Mouse (Mus musculus) small intestine, adult 2 months (tissue): ENCODE results near the gene Cacng6.

Source experiments
- CTCF ChIP-seq: fragments of 200-500 bp; IDR thresholded peaks from 2 replicates; pipeline ENCODE4 v1.5.1; 2012; ENCODE audit warnings: low read depth, mild to moderate bottlenecking, control low read depth, inconsistent platforms, low read length, moderate library complexity, mixed read lengths; ENCODE audit not compliant: insufficient replicate concordance, insufficient read length; ENCODE audit errors: extremely low read depth
- POLR2A ChIP-seq: fragments of 200-500 bp; IDR thresholded peaks from 2 replicates; pipeline ENCODE4 v1.6.1; 2012; ENCODE audit warnings: low read depth, mild to moderate bottlenecking, control low read depth, inconsistent platforms, low read length, moderate library complexity

- TF ChIP-seq CTCF (no peak), POLR2A (no peak)
Measured at GRCm38 (mm10) chr7:3450671-3451070, 26.7 kb downstream of the Cacng6 start.
